Mouse (Mus musculus): ENCODE measurements around the gene Tm6sf1. TPM values are rescaled to one million over a fixed set of nuclear protein-coding genes. Genes with fewer than 3 reads are reported as not detected.
A peak's percentile ranks its signal among the peaks of the same experiment; 100 is the strongest.

Gene Tm6sf1
- total RNA-seq, 2 experiments from 2014 or later = 13.8 to 17.9 TPM

GRCm38 (mm10) chr7:81856221-81856620 is 2.6 kb upstream of the Tm6sf1 start:
- TF ChIP-seq CTCF (conservative IDR thresholded peaks at IDR 0.05) = no peak
- no peak for DNase-seq (ENCODE audit: low spot score in 2 of 2)
- Histone ChIP-seq H3K4me3 (no peak overlapping the region), H3K27ac (no peak overlapping the region)

GRCm38 (mm10) chr7:81858236-81858635 is 565 bp upstream of the Tm6sf1 start:
- H3K4me3 ChIP-seq = no peak overlapping the region
- H3K27ac ChIP-seq = no peak overlapping the region; the same call in 1 of the 2 replicates
- DNase-seq (ENCODE audit: low spot score in 2 of 2) = no peak
- TF ChIP-seq CTCF (conservative IDR thresholded peaks at IDR 0.05) = no peak

- peak overlapping the region; percentile 67; the same call in 1 of the 2 replicates for H3K4me3 ChIP-seq
- no peak for TF ChIP-seq CTCF (conservative IDR thresholded peaks at IDR 0.05)
- H3K27ac ChIP-seq = peak overlapping the region; percentile 74; the same call in 1 of the 2 replicates
- DNase-seq (ENCODE audit: low spot score in 2 of 2) = no peak
Observed at GRCm38 (mm10) chr7:81860071-81860470, 1.3 kb downstream of the Tm6sf1 start.

GRCm38 (mm10) chr7:81860996-81861395 is 2.2 kb downstream of the Tm6sf1 start:
- H3K4me3 ChIP-seq = no peak overlapping the region
- no peak for DNase-seq (ENCODE audit: low spot score in 2 of 2)
- H3K27ac ChIP-seq = no peak overlapping the region
- TF ChIP-seq CTCF (conservative IDR thresholded peaks at IDR 0.05) = no peak

- Histone ChIP-seq H3K27ac (no peak overlapping the region), H3K4me3 (no peak overlapping the region)
- DNase-seq (ENCODE audit: low spot score in 2 of 2) = no peak
- no peak for TF ChIP-seq CTCF (conservative IDR thresholded peaks at IDR 0.05)
Observed at GRCm38 (mm10) chr7:81861461-81861860, 2.7 kb downstream of the Tm6sf1 start.

GRCm38 (mm10) chr7:81861921-81862320 is 3.1 kb downstream of the Tm6sf1 start:
- no peak for TF ChIP-seq CTCF (conservative IDR thresholded peaks at IDR 0.05)
- Histone ChIP-seq H3K27ac (no peak overlapping the region), H3K4me3 (no peak overlapping the region)
- no peak for DNase-seq (ENCODE audit: low spot score in 2 of 2)

- no peak for TF ChIP-seq CTCF (conservative IDR thresholded peaks at IDR 0.05)
- no peak for DNase-seq (ENCODE audit: low spot score in 2 of 2)
- H3K27ac ChIP-seq = peak overlapping the region; percentile 53
- no peak overlapping the region; the same call in 1 of the 2 replicates for H3K4me3 ChIP-seq
Observed at GRCm38 (mm10) chr7:81862587-81863583, 4.1 kb downstream of the Tm6sf1 start.

- H3K4me3 ChIP-seq = no peak overlapping the region
- no peak for TF ChIP-seq CTCF (conservative IDR thresholded peaks at IDR 0.05)
- DNase-seq (ENCODE audit: low spot score in 2 of 2) = no peak
- no peak overlapping the region for H3K27ac ChIP-seq
Observed at GRCm38 (mm10) chr7:81864552-81864951, 5.8 kb downstream of the Tm6sf1 start.

GRCm38 (mm10) chr7:81865937-81866336 is 7.1 kb downstream of the Tm6sf1 start:
- no peak overlapping the region for H3K4me3 ChIP-seq
- DNase-seq (ENCODE audit: low spot score in 2 of 2) = no peak
- no peak for TF ChIP-seq CTCF (conservative IDR thresholded peaks at IDR 0.05)
- H3K27ac ChIP-seq = no peak overlapping the region

- Histone ChIP-seq H3K4me3 (no peak overlapping the region), H3K27ac (no peak overlapping the region)
- no peak for TF ChIP-seq CTCF (conservative IDR thresholded peaks at IDR 0.05)
- DNase-seq (ENCODE audit: low spot score in 2 of 2) = no peak
Observed at GRCm38 (mm10) chr7:81867231-81867930, 8.6 kb downstream of the Tm6sf1 start.

GRCm38 (mm10) chr7:81868158-81868557 is 9.4 kb downstream of the Tm6sf1 start:
- Histone ChIP-seq H3K4me3 (no peak overlapping the region), H3K27ac (no peak overlapping the region)
- peak; percentile 92 for TF ChIP-seq CTCF (conservative IDR thresholded peaks at IDR 0.05)
- peak; percentile 63 to 73 for DNase-seq (ENCODE audit: low spot score in 2 of 2)

GRCm38 (mm10) chr7:81872493-81873013 is 13.8 kb downstream of the Tm6sf1 start:
- no peak for TF ChIP-seq CTCF (conservative IDR thresholded peaks at IDR 0.05)

GRCm38 (mm10) chr7:81873807-81874206 is 15.0 kb downstream of the Tm6sf1 start:
- no peak for TF ChIP-seq CTCF (conservative IDR thresholded peaks at IDR 0.05)
- DNase-seq (ENCODE audit: low spot score in 2 of 2) = no peak
- Histone ChIP-seq H3K27ac (no peak overlapping the region), H3K4me3 (no peak overlapping the region)

More at GRCm38 (mm10) chr7:81872493-81873013, 13.8 kb downstream of the Tm6sf1 start:
- Histone ChIP-seq H3K27ac (no peak overlapping the region), H3K4me3 (no peak overlapping the region)
- no peak for DNase-seq (ENCODE audit: low spot score in 2 of 2)
